Mouse (Mus musculus) forebrain, embryonic 10.5 days (tissue): ENCODE results near the gene Synrg. TPM values are rescaled to one million over a fixed set of nuclear protein-coding genes. Genes with fewer than 3 reads are reported as not detected.

Experiments used
- DNase-seq: peaks from one replicate; pipeline ENCODE4 v3.0.0-alpha.2; 2017; ENCODE audit warnings: low spot score; ENCODE audit errors: extremely low spot score
- H3K27ac ChIP-seq: fragments of 300-500 bp; sonication (generic); 2 replicates; pipeline ENCODE4 v1.5.1; 2016; ENCODE audit warnings: mild to moderate bottlenecking
- H3K27me3 ChIP-seq: fragments of 300-500 bp; sonication (generic); 2 replicates; pipeline ENCODE4 v1.6.1; 2016; ENCODE audit warnings: mild to moderate bottlenecking; ENCODE audit not compliant: poor library complexity, severe bottlenecking
- H3K36me3 ChIP-seq: fragments of 300-500 bp; sonication (generic); replicated peaks from 2 replicates; pipeline ENCODE4 v1.6.1; 2016; ENCODE audit warnings: mild to moderate bottlenecking, moderate library complexity
- H3K4me1 ChIP-seq: fragments of 300-500 bp; sonication (generic); 2 replicates; pipeline ENCODE4 v1.6.1; 2016
- H3K4me3 ChIP-seq: fragments of 300-500 bp; sonication (generic); 2 replicates; pipeline ENCODE4 v1.5.1; 2016; ENCODE audit warnings: mild to moderate bottlenecking, moderate library complexity
- H3K9me3 ChIP-seq: fragments of 300-500 bp; sonication (generic); 2 replicates; pipeline ENCODE4 v1.6.1; 2016; ENCODE audit warnings: mild to moderate bottlenecking, moderate library complexity
- WGBS: fragments of 180-500 bp; shearing (Covaris S2); methylation state at CpG from one replicate; pipeline ENCODE4 v1.1.7; 2016; 5-methylcytosine and 5-hydroxymethylcytosine counted together
- polyA plus RNA-seq: library from polyadenylated mRNA; unstranded; fragments of >200 nt; fragmentation: Nextera tagmentation; extraction: Ambion mirVana; gene quantifications from 2 replicates; pipeline ENCODE4 v1.2.1, GENCODE M21; 2016

Synrg gene
- polyA plus RNA-seq, 1 experiment from 2014 or later: 11.9 TPM

GRCm38 (mm10) chr11:84073816-84074764 lies 109.9 kb downstream of the Synrg start:
- Histone ChIP-seq H3K9me3 (no peaks in the 10 kb centered on the region), H3K4me1 (peaks cover 12% of the 10 kb centered on the region), H3K36me3 (peaks cover 13% of the 10 kb centered on the region), H3K27me3 (peaks cover 23% of the 10 kb centered on the region), H3K4me3 (no peak overlapping the region), H3K27ac (no peak overlapping the region)
- 88% methylated on average over 7 of the region's 7 CpGs for WGBS
- no peak for DNase-seq

DNA sequence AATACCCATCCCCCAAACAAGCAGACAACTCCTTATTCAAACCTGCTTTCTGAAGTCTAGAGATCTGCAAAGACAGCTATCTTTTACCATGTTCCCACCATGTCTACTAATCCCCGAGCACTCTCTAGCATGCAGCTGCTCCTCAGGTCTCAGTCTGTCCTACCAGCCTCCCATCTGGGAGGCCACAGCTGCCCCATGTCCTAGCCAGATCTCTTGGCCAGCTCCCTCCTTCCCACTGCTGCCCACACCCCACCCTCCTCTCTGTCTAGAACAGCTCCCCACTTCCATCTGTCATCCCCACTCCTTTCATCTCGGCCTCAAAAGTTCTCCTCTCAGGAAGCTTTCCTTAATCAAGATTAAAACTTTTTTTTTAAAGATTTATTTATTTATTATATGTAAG lies 112.8 kb downstream of the Synrg start:
- Histone ChIP-seq H3K27ac (no peak overlapping the region), H3K4me3 (no peak overlapping the region), H3K9me3 (no peaks in the 10 kb centered on the region), H3K4me1 (peaks cover 12% of the 10 kb centered on the region), H3K27me3 (no peaks in the 10 kb centered on the region), H3K36me3 (peaks cover 42% of the 10 kb centered on the region)
- DNase-seq: no peak
- 89% methylated on average over 2 of the region's 2 CpGs for WGBS

- no peak for DNase-seq
- peaks cover 55% of the 10 kb centered on the region for H3K36me3 ChIP-seq
- 89% methylated on average over 9 of the region's 9 CpGs for WGBS
Observed at GRCm38 (mm10) chr11:84078601-84079000, 114.4 kb downstream of the Synrg start.

GRCm38 (mm10) chr11:84079361-84079760 lies 115.1 kb downstream of the Synrg start:
- DNase-seq: no peak
- Histone ChIP-seq H3K36me3 (peaks cover 60% of the 10 kb centered on the region), H3K4me1 (no peaks in the 10 kb centered on the region), H3K27ac (no peak overlapping the region), H3K4me3 (no peak overlapping the region), H3K27me3 (no peaks in the 10 kb centered on the region), H3K9me3 (no peaks in the 10 kb centered on the region)
- 94% methylated on average over 11 of the region's 11 CpGs for WGBS

More at GRCm38 (mm10) chr11:84078601-84079000, 114.4 kb downstream of the Synrg start:
- no peak overlapping the region for H3K27ac ChIP-seq
- H3K27me3 ChIP-seq: no peaks in the 10 kb centered on the region
- peaks cover 1% of the 10 kb centered on the region for H3K4me1 ChIP-seq
- no peak overlapping the region for H3K4me3 ChIP-seq
- no peaks in the 10 kb centered on the region for H3K9me3 ChIP-seq

GRCm38 (mm10) chr11:84079887-84080286 lies 115.7 kb downstream of the Synrg start:
- peaks cover 66% of the 10 kb centered on the region for H3K36me3 ChIP-seq
- H3K9me3 ChIP-seq: no peaks in the 10 kb centered on the region
- no peak overlapping the region for H3K27ac ChIP-seq
- no peak for DNase-seq
- WGBS: 89% methylated on average over 4 of the region's 4 CpGs
- no peaks in the 10 kb centered on the region for H3K4me1 ChIP-seq
- H3K27me3 ChIP-seq: no peaks in the 10 kb centered on the region
- H3K4me3 ChIP-seq: no peak overlapping the region

DNA sequence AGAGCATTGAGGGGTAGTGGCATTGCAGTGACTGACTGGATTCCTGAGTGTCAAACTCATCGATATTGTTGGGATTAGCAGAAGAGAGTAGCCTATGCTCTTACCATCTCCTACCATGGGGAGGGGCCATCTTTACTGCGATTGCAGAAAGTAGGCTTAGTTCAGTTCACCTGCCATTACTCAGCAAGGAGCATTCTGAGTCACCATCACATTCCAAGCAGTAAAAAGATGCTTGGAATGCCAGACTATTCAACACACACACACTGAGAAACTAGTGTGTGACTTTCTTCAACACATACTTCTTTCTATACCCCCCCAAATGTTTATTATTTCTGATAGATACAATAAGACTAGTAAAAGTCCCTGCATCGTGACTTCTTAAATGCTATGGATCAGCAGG lies 116.1 kb downstream of the Synrg start:
- H3K4me3 ChIP-seq: no peak overlapping the region
- H3K9me3 ChIP-seq: no peaks in the 10 kb centered on the region
- peaks cover 69% of the 10 kb centered on the region for H3K36me3 ChIP-seq
- WGBS: 94% methylated on average over 3 of the region's 3 CpGs
- no peak overlapping the region for H3K27ac ChIP-seq
- no peaks in the 10 kb centered on the region for H3K4me1 ChIP-seq
- DNase-seq: no peak
- H3K27me3 ChIP-seq: no peaks in the 10 kb centered on the region

DNA sequence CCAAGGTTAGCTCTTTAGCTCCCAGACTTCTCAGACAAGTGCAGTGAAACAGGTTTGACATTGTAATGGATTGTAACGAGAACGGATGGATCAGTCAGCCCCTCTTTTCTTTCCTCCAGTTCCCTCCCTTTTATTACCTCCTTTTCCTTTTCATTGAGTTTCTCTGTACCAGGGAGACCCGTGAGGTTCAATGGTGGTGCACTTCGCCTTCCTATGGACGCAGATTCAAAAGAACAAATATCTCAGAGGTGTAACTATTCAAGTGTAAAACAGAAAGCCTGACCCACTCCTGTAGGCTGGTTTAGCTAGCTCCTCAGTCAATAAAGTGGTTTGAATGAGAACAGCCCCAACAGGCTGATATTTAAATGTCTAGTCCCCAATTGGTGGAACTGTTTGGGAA lies 117.7 kb downstream of the Synrg start:
- Histone ChIP-seq H3K36me3 (peaks cover 82% of the 10 kb centered on the region), H3K27me3 (no peaks in the 10 kb centered on the region), H3K4me3 (no peak overlapping the region), H3K4me1 (no peaks in the 10 kb centered on the region), H3K9me3 (no peaks in the 10 kb centered on the region), H3K27ac (no peak overlapping the region)
- WGBS: 93% methylated on average over 5 of the region's 5 CpGs
- no peak for DNase-seq

DNA sequence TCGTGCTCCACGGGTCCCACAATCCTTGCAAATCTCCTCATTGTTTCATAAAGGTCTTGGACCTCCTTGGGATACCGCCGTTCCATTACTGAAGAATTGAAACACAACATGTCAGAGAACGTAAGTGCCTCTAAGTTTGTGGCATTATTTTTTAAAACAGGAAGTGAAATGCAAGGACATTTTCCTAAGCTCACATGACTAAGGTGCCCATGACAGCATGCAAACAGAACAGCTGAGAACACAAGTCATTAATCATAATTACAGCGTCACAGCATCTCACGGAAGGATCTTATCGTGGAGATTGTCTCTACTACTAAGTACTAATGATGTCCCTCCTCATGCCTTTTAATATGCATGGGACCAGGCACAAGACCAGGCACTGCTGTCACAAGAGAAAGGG lies 126.3 kb downstream of the Synrg start:
- DNase-seq: no peak
- no peaks in the 10 kb centered on the region for H3K4me1 ChIP-seq
- H3K27me3 ChIP-seq: no peaks in the 10 kb centered on the region
- no peaks in the 10 kb centered on the region for H3K9me3 ChIP-seq
- H3K4me3 ChIP-seq: no peak overlapping the region
- 93% methylated on average over 8 of the region's 8 CpGs for WGBS
- no peak overlapping the region for H3K27ac ChIP-seq
- H3K36me3 ChIP-seq: peaks cover 90% of the 10 kb centered on the region

Other genes starting within 250 kb of the Synrg start
- gene Wfdc21, start 217.5 kb upstream of the Synrg start, polyA plus RNA-seq: not detected in 2 replicates
- gene Heatr6, start 210.7 kb upstream of the Synrg start, polyA plus RNA-seq: 27.9 and 28.4 TPM in 2 replicates
- not detected in 2 replicates for gene Hnf1b, start 114.4 kb upstream of the Synrg start, polyA plus RNA-seq
- gene Ddx52, start 22.4 kb upstream of the Synrg start, polyA plus RNA-seq: 47.4 and 50.3 TPM in 2 replicates
- 12.0 and 12.5 TPM in 2 replicates for gene Dusp14, start 104.8 kb downstream of the Synrg start, polyA plus RNA-seq
- gene Tada2a, start 165.2 kb downstream of the Synrg start, polyA plus RNA-seq: 43.6 and 43.7 TPM in 2 replicates
- gene Acaca, start 165.2 kb downstream of the Synrg start, polyA plus RNA-seq: 25.6 and 26.8 TPM in 2 replicates
- gene Gm11437, start 203.0 kb downstream of the Synrg start, polyA plus RNA-seq: not detected in 2 replicates